Mouse (Mus musculus) neural tube, embryonic 14.5 days (tissue): ENCODE data around the gene Gba2. TPM values are rescaled to one million over a fixed set of nuclear protein-coding genes. Genes with fewer than 3 reads are reported as not detected.
"Not testable (repeated sequence)": the region's sequence is repeated elsewhere in the genome, so short reads cannot be mapped to it uniquely, and the experiment has no call there.

Experiments
- ATAC-seq: fragments of 200-750 bp; cut with Nextera tagmentation; 2 replicates; pipeline ENCODE4 v1.8.0; 2017; ENCODE audit warnings: low read depth, mild to moderate bottlenecking, moderate TSS enrichment, moderate library complexity
- H3K27ac ChIP-seq: fragments of 300-500 bp; sonication (generic); 2 replicates; pipeline ENCODE4 v1.5.1; 2014; ENCODE audit warnings: low read depth, mild to moderate bottlenecking, control low read depth, low read length, moderate library complexity, mixed read lengths
- H3K27me3 ChIP-seq: fragments of 300-500 bp; sonication (generic); 2 replicates; pipeline ENCODE4 v1.6.1; 2014; ENCODE audit warnings: low read length; ENCODE audit not compliant: control insufficient read depth, insufficient read depth
- H3K36me3 ChIP-seq: fragments of 300-500 bp; sonication (generic); 2 replicates; pipeline ENCODE4 v1.6.1; 2014; ENCODE audit warnings: low read length, mixed read lengths; ENCODE audit not compliant: control insufficient read depth, insufficient read depth
- H3K4me1 ChIP-seq: fragments of 300-500 bp; sonication (generic); 2 replicates; pipeline ENCODE4 v1.6.1; 2014; ENCODE audit warnings: low read length; ENCODE audit not compliant: control insufficient read depth, insufficient read depth
- H3K4me2 ChIP-seq: fragments of 300-500 bp; sonication (generic); 2 replicates; pipeline ENCODE4 v1.6.1; 2014; ENCODE audit warnings: mild to moderate bottlenecking, low read depth, low read length, control low read depth
- H3K4me3 ChIP-seq: fragments of 300-500 bp; sonication (generic); 2 replicates; pipeline ENCODE4 v1.5.1; 2014; ENCODE audit warnings: low read depth, low read length, control low read depth, mixed read lengths
- H3K9ac ChIP-seq: fragments of 300-500 bp; sonication (generic); replicated peaks from 2 replicates; pipeline ENCODE4 v1.6.1; 2014; ENCODE audit warnings: low read depth, mild to moderate bottlenecking, control low read depth, low read length, mixed read lengths
- H3K9me3 ChIP-seq: fragments of 300-500 bp; sonication (generic); 2 replicates; pipeline ENCODE4 v1.6.1; 2016; ENCODE audit warnings: low read length; ENCODE audit not compliant: control insufficient read depth
- WGBS: fragments of 180-500 bp; shearing (Covaris S2); extraction: QIAGEN DNeasy Blood & Tissue Kit; methylation state at CpG from one replicate; pipeline ENCODE4 v1.1.7; 2014; 5-methylcytosine and 5-hydroxymethylcytosine counted together
- polyA plus RNA-seq: library from polyadenylated mRNA; unstranded; fragments of >200 nt; fragmentation: Nextera tagmentation; extraction: Ambion mirVana; gene quantifications from 2 replicates; pipeline ENCODE4 v1.2.1, GENCODE M21; 2014

The Gba2 gene
- polyA plus RNA-seq, 1 experiment from 2014 or later, result 44.4 TPM

- Histone ChIP-seq H3K4me2 (no peak overlapping the region), H3K36me3 (no peaks in the 10 kb centered on the region), H3K27ac (no peak overlapping the region), H3K9me3 (no peaks in the 10 kb centered on the region), H3K27me3 (no peaks in the 10 kb centered on the region), H3K4me3 (no peak overlapping the region), H3K4me1 (no peaks in the 10 kb centered on the region), H3K9ac (no peak overlapping the region)
- no peak for ATAC-seq
- 84% methylated on average over 7 of the region's 7 CpGs for WGBS
Measured at GRCm38 (mm10) chr4:43598650-43599380, 20.1 kb upstream of the Gba2 start.

- no peak overlapping the region for H3K4me2 ChIP-seq
- no peaks in the 10 kb centered on the region for H3K27me3 ChIP-seq
- no peaks in the 10 kb centered on the region for H3K36me3 ChIP-seq
- no peak overlapping the region for H3K9ac ChIP-seq
- H3K9me3 ChIP-seq, result no peaks in the 10 kb centered on the region
- H3K27ac ChIP-seq, result no peak overlapping the region
- H3K4me3 ChIP-seq, result no peak overlapping the region
- no peaks in the 10 kb centered on the region for H3K4me1 ChIP-seq
- no peak for ATAC-seq
- 85% methylated on average over 4 of the region's 4 CpGs for WGBS
Measured at GRCm38 (mm10) chr4:43598200-43598599, 19.5 kb upstream of the Gba2 start.

- H3K27me3 ChIP-seq, H3K4me2 ChIP-seq, H3K4me3 ChIP-seq, H3K4me1 ChIP-seq, H3K9ac ChIP-seq, H3K27ac ChIP-seq, H3K9me3 ChIP-seq, ATAC-seq, H3K36me3 ChIP-seq: not testable (repeated sequence)
- WGBS, result 89% methylated on average over 2 of the region's 2 CpGs
Measured at GRCm38 (mm10) chr4:43596597-43596996, 17.9 kb upstream of the Gba2 start.

GRCm38 (mm10) chr4:43593453-43593852 is 14.8 kb upstream of the Gba2 start:
- H3K27ac ChIP-seq, result no peak overlapping the region
- H3K4me1 ChIP-seq, result no peaks in the 10 kb centered on the region
- 56% methylated on average over 3 of the region's 3 CpGs for WGBS
- H3K9ac ChIP-seq, result no peak overlapping the region
- no peak overlapping the region for H3K4me2 ChIP-seq
- H3K9me3 ChIP-seq, result no peaks in the 10 kb centered on the region
- no peak overlapping the region for H3K4me3 ChIP-seq
- H3K27me3 ChIP-seq, result no peaks in the 10 kb centered on the region
- no peaks in the 10 kb centered on the region for H3K36me3 ChIP-seq
- no peak for ATAC-seq

GRCm38 (mm10) chr4:43591961-43592360 is 13.3 kb upstream of the Gba2 start:
- H3K36me3 ChIP-seq, result no peaks in the 10 kb centered on the region
- 82% methylated on average over 3 of the region's 3 CpGs for WGBS
- no peaks in the 10 kb centered on the region for H3K27me3 ChIP-seq
- H3K4me1 ChIP-seq, result no peaks in the 10 kb centered on the region
- H3K27ac ChIP-seq, result no peak overlapping the region
- no peak for ATAC-seq
- no peak overlapping the region for H3K4me2 ChIP-seq
- no peak overlapping the region for H3K4me3 ChIP-seq
- H3K9ac ChIP-seq, result no peak overlapping the region
- no peaks in the 10 kb centered on the region for H3K9me3 ChIP-seq

- no peaks in the 10 kb centered on the region for H3K27me3 ChIP-seq
- no peaks in the 10 kb centered on the region for H3K36me3 ChIP-seq
- H3K9ac ChIP-seq, result no peak overlapping the region
- no peak overlapping the region for H3K27ac ChIP-seq
- 69% methylated on average over 5 of the region's 5 CpGs for WGBS
- ATAC-seq, result no peak
- no peaks in the 10 kb centered on the region for H3K4me1 ChIP-seq
- no peaks in the 10 kb centered on the region for H3K9me3 ChIP-seq
- no peak overlapping the region for H3K4me2 ChIP-seq
- no peak overlapping the region for H3K4me3 ChIP-seq
Measured at GRCm38 (mm10) chr4:43591543-43591942, 12.9 kb upstream of the Gba2 start.

- Histone ChIP-seq H3K4me3 (no peak overlapping the region), H3K4me1 (no peaks in the 10 kb centered on the region), H3K27me3 (no peaks in the 10 kb centered on the region), H3K9ac (no peak overlapping the region), H3K4me2 (no peak overlapping the region), H3K27ac (no peak overlapping the region), H3K9me3 (no peaks in the 10 kb centered on the region), H3K36me3 (peaks cover 10% of the 10 kb centered on the region)
- ATAC-seq, result no peak
- WGBS, result 70% methylated on average over 7 of the region's 7 CpGs
Measured at GRCm38 (mm10) chr4:43587681-43588080, 9.0 kb upstream of the Gba2 start.

- Histone ChIP-seq H3K4me2 (no peak overlapping the region), H3K27me3 (no peaks in the 10 kb centered on the region), H3K9ac (no peak overlapping the region), H3K36me3 (peaks cover 21% of the 10 kb centered on the region), H3K27ac (no peak overlapping the region), H3K9me3 (no peaks in the 10 kb centered on the region), H3K4me3 (no peak overlapping the region), H3K4me1 (no peaks in the 10 kb centered on the region)
- no peak for ATAC-seq
- 79% methylated on average over 8 of the region's 8 CpGs for WGBS
Measured at GRCm38 (mm10) chr4:43586411-43586810, 7.7 kb upstream of the Gba2 start.

GRCm38 (mm10) chr4:43585682-43586081 is 7.0 kb upstream of the Gba2 start:
- no peak overlapping the region for H3K27ac ChIP-seq
- no peak overlapping the region for H3K9ac ChIP-seq
- no peak overlapping the region for H3K4me2 ChIP-seq
- ATAC-seq, result no peak
- no peak overlapping the region for H3K4me3 ChIP-seq
- no peaks in the 10 kb centered on the region for H3K4me1 ChIP-seq
- no peaks in the 10 kb centered on the region for H3K27me3 ChIP-seq
- 60% methylated on average over 10 of the region's 10 CpGs for WGBS
- no peaks in the 10 kb centered on the region for H3K9me3 ChIP-seq
- peaks cover 22% of the 10 kb centered on the region for H3K36me3 ChIP-seq
